Mouse (Mus musculus) forebrain, embryonic 13.5 days (tissue): ENCODE measurements around the gene Nktr. TPM values are rescaled to one million over a fixed set of nuclear protein-coding genes. Genes with fewer than 3 reads are reported as not detected.

Source experiments
- ATAC-seq: fragments of 200-750 bp; cut with Nextera tagmentation; 2 replicates; pipeline ENCODE4 v1.8.0; 2017
- H3K27ac ChIP-seq: fragments of 300-500 bp; sonication (generic); 2 replicates; pipeline ENCODE4 v1.5.1; 2015; ENCODE audit warnings: inconsistent platforms, mild to moderate bottlenecking, moderate library complexity
- H3K27me3 ChIP-seq: fragments of 300-500 bp; sonication (generic); 2 replicates; pipeline ENCODE4 v1.6.1; 2015; ENCODE audit warnings: mild to moderate bottlenecking, inconsistent platforms
- H3K36me3 ChIP-seq: fragments of 300-500 bp; sonication (generic); 2 replicates; pipeline ENCODE4 v1.6.1; 2015; ENCODE audit warnings: mild to moderate bottlenecking, inconsistent platforms; ENCODE audit not compliant: poor library complexity, severe bottlenecking
- H3K4me1 ChIP-seq: fragments of 300-500 bp; sonication (generic); 2 replicates; pipeline ENCODE4 v1.6.1; 2015; ENCODE audit warnings: inconsistent platforms
- H3K4me2 ChIP-seq: fragments of 300-500 bp; sonication (generic); 2 replicates; pipeline ENCODE4 v1.6.1; 2015; ENCODE audit warnings: inconsistent platforms, mild to moderate bottlenecking, moderate library complexity
- H3K4me3 ChIP-seq: fragments of 300-500 bp; sonication (generic); 2 replicates; pipeline ENCODE4 v1.5.1; 2015; ENCODE audit warnings: mild to moderate bottlenecking, inconsistent platforms
- H3K9ac ChIP-seq: fragments of 300-500 bp; sonication (generic); 2 replicates; pipeline ENCODE4 v1.6.1; 2015; ENCODE audit warnings: mild to moderate bottlenecking, inconsistent platforms
- H3K9me3 ChIP-seq: fragments of 300-500 bp; sonication (generic); replicated peaks from 2 replicates; pipeline ENCODE4 v1.6.1; 2016; ENCODE audit warnings: inconsistent platforms
- WGBS: fragments of 180-500 bp; shearing (Covaris S2); methylation state at CpG from one replicate; pipeline ENCODE4 v1.1.7; 2015; 5-methylcytosine and 5-hydroxymethylcytosine counted together
- polyA plus RNA-seq: library from polyadenylated mRNA; unstranded; fragments of >200 nt; fragmentation: Nextera tagmentation; extraction: Ambion mirVana; gene quantifications from 2 replicates; pipeline ENCODE4 v1.2.1, GENCODE M21; 2015

Gene Nktr
- polyA plus RNA-seq, 1 experiment from 2014 or later: 69.5 TPM

DNA sequence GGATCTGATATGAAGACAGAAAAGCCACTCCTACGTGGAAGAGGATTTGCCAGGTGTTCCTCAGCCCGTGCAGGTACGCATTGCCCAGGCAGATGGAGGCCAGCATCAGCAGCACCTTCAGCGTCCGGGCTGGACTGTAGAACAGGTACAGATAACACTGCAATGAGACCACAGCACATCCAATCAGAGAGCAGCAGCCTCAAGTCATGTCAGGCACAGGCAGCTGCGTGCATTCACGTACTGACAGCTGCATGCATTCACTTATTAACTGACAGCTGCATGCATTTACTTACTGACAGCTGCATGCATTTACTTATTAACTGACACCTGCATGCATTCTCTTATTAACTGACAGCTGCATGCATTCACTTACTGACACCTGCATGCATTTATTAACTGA lies 34.3 kb upstream of the Nktr start:
- H3K4me2 ChIP-seq: no peak overlapping the region
- H3K27ac ChIP-seq: no peak overlapping the region
- H3K4me1 ChIP-seq: peaks cover 4% of the 10 kb centered on the region
- H3K4me3 ChIP-seq: no peak overlapping the region
- 81% methylated on average over 7 of the region's 7 CpGs for WGBS
- no peaks in the 10 kb centered on the region for H3K27me3 ChIP-seq
- peaks cover 71% of the 10 kb centered on the region for H3K36me3 ChIP-seq
- H3K9ac ChIP-seq: no peak overlapping the region
- H3K9me3 ChIP-seq: no peaks in the 10 kb centered on the region
- ATAC-seq: no peak

DNA sequence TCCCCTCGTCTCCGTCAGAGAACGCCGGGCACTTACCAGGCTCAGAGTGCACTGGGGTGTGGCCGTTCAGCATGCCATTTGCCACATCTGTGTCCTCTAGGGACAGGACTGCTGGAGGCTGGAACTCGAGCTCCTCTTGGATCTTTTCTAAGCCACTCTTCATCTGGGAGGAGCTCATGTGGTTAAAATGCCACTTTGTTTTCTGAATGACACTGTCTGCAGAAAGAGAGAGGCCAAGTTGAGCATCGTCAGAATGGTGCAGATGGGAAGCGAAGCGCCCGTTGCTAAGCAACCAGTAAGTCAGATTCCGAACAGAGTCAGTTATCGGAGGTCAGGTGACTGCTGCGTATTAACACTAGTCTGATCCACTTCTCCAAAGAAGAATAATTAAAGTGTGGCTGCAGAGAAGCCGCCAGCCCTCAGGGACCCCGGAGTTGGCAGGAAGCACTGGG lies 28.7 kb upstream of the Nktr start:
- Histone ChIP-seq H3K4me1 (peaks cover 17% of the 10 kb centered on the region), H3K4me3 (no peak overlapping the region), H3K9ac (no peak overlapping the region), H3K4me2 (peak overlapping the region; percentile 36), H3K36me3 (peaks cover 77% of the 10 kb centered on the region), H3K27me3 (no peaks in the 10 kb centered on the region), H3K27ac (peak overlapping the region; percentile 80), H3K9me3 (no peaks in the 10 kb centered on the region)
- 54% methylated on average over 15 of the region's 15 CpGs for WGBS
- peak; percentile 92 for ATAC-seq

DNA sequence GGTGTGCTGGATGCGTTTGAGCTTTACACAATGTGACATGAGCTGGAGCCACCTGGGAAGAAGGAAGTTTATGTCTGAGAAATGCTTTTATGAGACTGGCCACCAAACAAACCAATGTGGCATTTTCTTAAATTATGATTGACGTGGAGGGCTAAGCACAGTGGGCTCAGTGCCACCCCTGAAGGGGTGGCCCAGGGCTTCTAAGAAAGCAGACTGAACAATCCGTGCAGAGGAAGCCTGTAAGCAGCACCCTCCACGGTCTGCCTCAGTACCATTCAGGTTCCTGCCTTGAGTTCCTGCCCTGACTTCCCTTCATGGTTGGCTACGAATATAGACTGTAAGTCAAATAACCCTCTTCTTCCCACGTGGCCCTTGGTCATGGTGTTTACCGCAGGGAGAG lies 28.2 kb upstream of the Nktr start:
- Histone ChIP-seq H3K9me3 (no peaks in the 10 kb centered on the region), H3K4me2 (peak overlapping the region; percentile 36; the same call in 1 of the 2 replicates), H3K4me3 (no peak overlapping the region), H3K27ac (peak overlapping the region; percentile 80), H3K4me1 (peaks cover 17% of the 10 kb centered on the region), H3K36me3 (peaks cover 77% of the 10 kb centered on the region), H3K9ac (no peak overlapping the region), H3K27me3 (no peaks in the 10 kb centered on the region)
- 90% methylated on average over 7 of the region's 7 CpGs for WGBS
- ATAC-seq: peak; percentile 56; the same call in 1 of the 2 replicates

DNA sequence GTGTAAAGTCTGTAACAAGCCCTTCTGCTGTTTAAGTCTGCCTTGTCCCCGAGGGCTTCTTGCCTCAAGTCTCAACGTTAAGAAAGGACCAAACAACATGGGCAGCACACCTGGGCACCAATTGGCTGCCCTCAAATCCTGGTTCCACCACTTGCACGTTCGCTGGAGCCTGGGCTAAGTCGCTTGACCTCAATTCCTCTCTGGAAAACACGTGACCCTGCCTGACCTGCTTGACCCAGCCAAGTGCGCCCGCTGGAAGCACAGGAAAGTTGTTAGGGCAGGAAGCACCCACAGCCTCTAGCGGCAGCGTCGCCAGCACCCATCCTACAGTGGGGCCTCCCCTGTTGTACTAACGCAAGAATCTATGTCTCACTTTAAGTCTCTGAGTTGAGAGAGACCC lies 24.2 kb upstream of the Nktr start:
- Histone ChIP-seq H3K9ac (no peak overlapping the region), H3K4me3 (no peak overlapping the region), H3K9me3 (peaks cover 9% of the 10 kb centered on the region), H3K27ac (no peak overlapping the region), H3K27me3 (no peaks in the 10 kb centered on the region), H3K4me2 (no peak overlapping the region), H3K4me1 (peaks cover 14% of the 10 kb centered on the region), H3K36me3 (peaks cover 79% of the 10 kb centered on the region)
- ATAC-seq: no peak
- WGBS: 87% methylated on average over 12 of the region's 12 CpGs

DNA sequence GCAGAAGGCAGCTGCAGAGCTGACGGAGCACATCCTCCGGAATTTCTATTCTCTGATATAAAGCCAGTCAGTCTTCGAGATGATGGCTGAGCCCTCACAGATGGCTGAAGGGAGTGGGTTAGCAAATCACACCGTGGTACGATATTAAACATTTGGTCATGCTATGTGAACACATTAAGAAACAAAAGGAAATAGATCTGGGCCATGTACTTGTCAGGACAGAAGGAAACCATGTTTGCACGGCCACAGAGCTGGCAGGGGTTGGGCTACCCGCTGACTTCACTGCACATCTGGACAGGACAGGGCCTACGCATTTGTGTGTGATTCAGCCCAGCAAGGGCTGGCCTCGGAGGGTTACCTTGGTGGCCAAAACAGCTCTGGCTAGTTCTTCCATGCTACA lies 22.3 kb upstream of the Nktr start:
- no peaks in the 10 kb centered on the region for H3K4me1 ChIP-seq
- H3K27ac ChIP-seq: no peak overlapping the region
- ATAC-seq: no peak
- peaks cover 71% of the 10 kb centered on the region for H3K36me3 ChIP-seq
- H3K9ac ChIP-seq: no peak overlapping the region
- H3K9me3 ChIP-seq: peaks cover 9% of the 10 kb centered on the region
- H3K27me3 ChIP-seq: no peaks in the 10 kb centered on the region
- H3K4me2 ChIP-seq: no peak overlapping the region
- no peak overlapping the region for H3K4me3 ChIP-seq
- 96% methylated on average over 9 of the region's 9 CpGs for WGBS

DNA sequence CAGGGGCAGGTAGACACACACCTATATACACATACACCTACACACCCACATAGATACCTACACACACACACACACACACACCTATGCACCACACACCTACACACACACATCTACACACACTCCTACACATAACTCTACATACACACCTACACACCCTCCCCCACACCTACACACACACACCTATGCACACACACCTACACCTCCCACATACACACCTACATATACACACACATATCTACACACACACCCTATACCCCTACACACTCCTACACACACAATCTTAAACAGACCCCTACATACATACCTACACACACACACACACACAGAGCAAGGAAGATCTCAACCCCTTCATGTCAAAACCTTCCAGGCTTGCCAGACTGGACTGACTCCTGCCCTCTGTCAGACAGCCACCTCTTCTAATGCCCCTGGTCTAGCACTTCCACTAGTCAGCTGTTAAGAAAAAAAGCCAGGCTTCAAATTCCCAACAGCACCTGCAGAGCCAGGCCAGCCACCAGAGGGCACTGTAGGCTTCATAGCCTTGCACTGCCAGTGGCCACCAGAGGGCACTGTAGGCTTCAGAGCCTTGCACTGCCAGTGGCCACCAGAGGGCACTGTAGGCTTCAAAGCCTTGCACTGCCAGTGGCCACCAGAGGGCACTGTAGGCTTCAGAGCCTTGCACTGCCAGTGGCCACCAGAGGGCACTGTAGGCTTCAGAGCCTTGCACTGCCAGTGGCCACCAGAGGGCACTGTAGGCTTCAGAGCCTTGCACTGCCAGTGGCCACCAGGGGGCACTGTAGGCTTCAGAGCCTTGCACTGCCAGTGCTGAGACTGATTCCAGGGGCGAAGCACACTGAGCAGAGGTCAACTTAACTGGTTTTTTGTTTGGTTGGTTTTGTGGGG lies 21.6 kb upstream of the Nktr start:
- peaks cover 64% of the 10 kb centered on the region for H3K36me3 ChIP-seq
- no peak overlapping the region for H3K27ac ChIP-seq
- H3K4me1 ChIP-seq: no peaks in the 10 kb centered on the region
- 96% methylated on average over 1 of the region's 1 CpGs for WGBS
- no peak overlapping the region for H3K9ac ChIP-seq
- no peak overlapping the region for H3K4me3 ChIP-seq
- H3K4me2 ChIP-seq: no peak overlapping the region
- ATAC-seq: peak; percentile 50; the same call in 1 of the 2 replicates
- no peaks in the 10 kb centered on the region for H3K27me3 ChIP-seq
- peaks cover 9% of the 10 kb centered on the region for H3K9me3 ChIP-seq

DNA sequence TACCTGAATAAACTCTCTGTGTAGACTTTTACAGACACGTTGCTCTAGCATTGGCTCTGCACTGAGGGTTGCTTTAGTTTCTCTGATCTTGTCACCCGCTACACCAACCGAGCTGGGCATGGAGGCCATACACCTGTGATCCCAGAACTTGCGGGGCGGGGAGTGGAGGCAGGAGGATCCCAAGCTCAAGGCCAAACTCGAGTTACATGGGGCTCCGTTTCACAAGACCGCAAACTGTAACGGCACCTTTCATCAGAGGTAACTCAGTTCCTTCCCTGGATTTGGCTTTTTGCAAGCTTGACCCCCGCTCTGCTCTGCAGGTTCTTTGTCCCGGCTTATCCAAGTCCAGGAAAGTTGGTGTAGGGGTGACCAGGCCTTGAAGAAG lies 14.7 kb upstream of the Nktr start:
- H3K27ac ChIP-seq: no peak overlapping the region
- no peaks in the 10 kb centered on the region for H3K9me3 ChIP-seq
- no peak for ATAC-seq
- peaks cover 21% of the 10 kb centered on the region for H3K4me1 ChIP-seq
- H3K4me2 ChIP-seq: peak overlapping the region; percentile 94
- H3K27me3 ChIP-seq: no peaks in the 10 kb centered on the region
- H3K36me3 ChIP-seq: peaks cover 9% of the 10 kb centered on the region
- H3K9ac ChIP-seq: peak overlapping the region; percentile 86
- 37% methylated on average over 11 of the region's 11 CpGs for WGBS
- peak overlapping the region; percentile 86 for H3K4me3 ChIP-seq

DNA sequence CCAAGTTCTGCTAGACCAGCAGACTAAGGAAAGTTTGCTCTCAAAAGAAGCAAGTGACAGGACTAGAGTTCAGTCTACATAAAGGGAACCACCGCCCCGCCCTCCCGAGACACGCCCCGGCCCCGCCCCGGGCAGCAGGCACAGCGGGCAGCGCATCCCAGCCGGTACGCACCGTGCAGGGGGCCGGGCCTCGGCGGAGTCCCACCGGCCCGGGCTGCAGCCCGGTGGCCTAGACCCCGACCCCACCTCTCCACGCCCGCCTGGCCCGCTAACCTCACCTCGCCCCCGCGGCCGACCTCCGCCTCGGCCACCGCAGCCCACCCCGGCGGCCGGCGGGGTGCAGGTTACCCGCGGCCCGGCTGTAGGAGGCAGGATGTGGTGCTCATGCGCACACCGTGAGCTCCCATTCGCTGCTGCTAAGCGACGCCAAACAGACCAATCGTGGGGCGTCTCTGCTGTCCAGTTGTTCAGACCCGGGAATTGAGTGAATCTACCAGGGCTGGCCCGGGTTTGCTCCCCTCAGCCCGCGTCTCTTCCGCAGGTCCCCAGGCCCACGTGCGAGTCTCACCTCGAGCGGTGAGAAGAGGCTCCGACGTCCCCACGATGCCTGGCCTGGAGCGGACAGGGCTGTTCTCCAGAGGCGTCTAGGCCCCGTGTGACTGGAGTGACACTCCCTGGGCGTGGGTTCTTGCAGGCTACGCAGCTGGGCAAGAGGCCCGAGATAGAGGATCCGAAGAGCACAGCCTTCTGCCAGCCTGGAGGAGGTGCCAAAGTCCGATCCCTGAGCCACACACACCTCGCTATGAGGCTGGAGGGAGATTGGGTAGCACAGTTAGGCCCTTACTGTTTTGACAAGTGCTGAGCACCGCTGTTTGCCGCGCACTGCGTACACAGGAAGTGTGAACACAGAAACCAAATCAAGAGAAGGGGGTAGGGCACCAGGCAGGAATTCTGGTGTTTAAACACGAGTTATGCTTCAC lies 14.0 kb upstream of the Nktr start, which contains the start of gene Sec22c:
TSS of gene Sec22c (minus strand) at position 845 of the 980 bp plus-strand sequence.
- H3K4me2 ChIP-seq: peak within 1 kb of the TSS; percentile 94
- WGBS: 1% methylated on average over 68 of the region's 69 CpGs

DNA sequence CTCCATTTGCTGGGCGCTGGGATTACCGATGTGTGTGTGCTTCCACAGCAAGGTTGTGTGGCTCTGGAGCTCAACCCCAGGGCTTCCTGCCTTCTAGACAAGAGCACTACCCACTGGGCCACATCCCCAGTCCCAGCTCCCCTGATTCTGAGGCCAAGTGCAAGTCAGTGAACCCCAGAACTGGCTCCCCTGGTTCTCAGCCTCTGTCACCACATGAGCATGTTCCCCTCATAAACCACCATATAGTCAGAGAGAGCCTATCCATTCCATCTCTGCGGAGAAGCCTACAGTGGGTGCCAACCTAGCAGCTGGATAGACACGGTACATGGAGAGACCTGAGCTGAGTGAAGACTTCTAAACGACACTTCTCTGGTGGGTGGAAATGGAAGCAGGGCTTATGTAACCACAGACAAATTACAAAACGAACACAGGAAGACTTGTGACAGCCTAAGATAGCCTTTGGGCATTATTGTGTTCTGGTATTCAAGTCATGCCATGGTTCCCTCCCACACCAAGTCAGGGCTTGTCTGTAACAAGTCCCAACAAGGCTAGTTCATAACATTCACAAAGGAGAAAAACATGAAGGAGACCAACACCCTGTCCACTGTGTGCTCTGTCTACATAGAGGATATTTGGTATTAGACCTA lies 12.8 kb upstream of the Nktr start:
- no peak overlapping the region for H3K4me3 ChIP-seq
- H3K36me3 ChIP-seq: no peaks in the 10 kb centered on the region
- no peaks in the 10 kb centered on the region for H3K9me3 ChIP-seq
- no peak overlapping the region for H3K27ac ChIP-seq
- H3K9ac ChIP-seq: no peak overlapping the region
- WGBS: 77% methylated on average over 6 of the region's 6 CpGs
- no peak overlapping the region; the same call in 1 of the 2 replicates for H3K4me2 ChIP-seq
- no peaks in the 10 kb centered on the region for H3K27me3 ChIP-seq
- H3K4me1 ChIP-seq: peaks cover 27% of the 10 kb centered on the region
- no peak for ATAC-seq

More for the DNA sequence above, 14.0 kb upstream of the Nktr start, which contains the start of gene Sec22c:
- Histone ChIP-seq H3K4me1 (peaks cover 21% of the 10 kb centered on the region), H3K9me3 (no peaks in the 10 kb centered on the region), H3K27me3 (no peaks in the 10 kb centered on the region), H3K4me3 (peak within 1 kb of the TSS; percentile 86), H3K9ac (peak within 1 kb of the TSS; percentile 86), H3K36me3 (peaks cover 3% of the 10 kb centered on the region), H3K27ac (peak within 1 kb of the TSS; percentile 75)
- peak; percentile 98 for ATAC-seq

DNA sequence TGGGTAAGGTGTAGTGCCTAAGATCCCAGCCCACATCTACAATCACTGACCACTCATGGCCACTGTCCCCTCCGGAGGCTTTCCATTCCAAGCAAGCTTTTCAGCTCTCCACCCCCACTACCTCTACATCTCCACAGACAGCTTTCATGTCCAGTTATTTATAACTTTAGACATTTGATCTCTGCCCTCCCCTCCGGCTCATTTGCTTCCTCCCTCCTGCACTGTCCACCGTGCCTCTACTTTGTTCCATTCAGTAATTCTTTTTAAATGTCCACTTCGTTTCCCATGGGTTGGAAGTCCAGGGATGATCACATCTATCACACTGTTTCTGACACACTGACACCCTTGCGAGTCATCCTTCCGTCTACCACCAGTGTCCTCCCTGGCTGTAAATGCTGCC lies 11.2 kb upstream of the Nktr start:
- Histone ChIP-seq H3K36me3 (peaks cover 6% of the 10 kb centered on the region; the same call in 1 of the 2 replicates), H3K4me2 (no peak overlapping the region), H3K4me1 (peaks cover 35% of the 10 kb centered on the region), H3K27me3 (no peaks in the 10 kb centered on the region), H3K9me3 (no peaks in the 10 kb centered on the region), H3K27ac (no peak overlapping the region), H3K4me3 (no peak overlapping the region), H3K9ac (no peak overlapping the region)
- WGBS: 73% methylated on average over 6 of the region's 6 CpGs
- ATAC-seq: no peak
